Comparison of ENCODE assay signal across 13 mouse cellular contexts in genomic region chr5:23501582-23502316, GRCm38 (mm10).
DNase-seq lines count a peak whose midpoint lies in the region; ATAC-seq and TF ChIP-seq lines count a peak whose summit lies in the region.
"Had no signal": no experiment of that assay in that cellular context is flagged by ENCODE, and none has a peak within 500 bp of the region (broad histone marks: within the 10 kb centered on the region; RNA-seq: fewer than 3 reads in every experiment).

No protein-coding gene starts in this region.

- H3K4me2 ChIP-seq in forebrain, embryonic 12.5 days, result no peak overlapping the region
- H3K4me2 ChIP-seq in forebrain, embryonic 13.5 days, result no peak overlapping the region
- H3K4me2 ChIP-seq in kidney, embryonic 16.5 days (replicated peaks; ENCODE audit: low read depth, low read length), result no peak overlapping the region
- H3K4me2 ChIP-seq: lung, embryonic 14.5 days; neural tube, embryonic 13.5 days had no signal

- peak; percentile 51; the same call in 1 of the 2 replicates for ATAC-seq in forebrain, embryonic 12.5 days (ENCODE audit: low FRiP score)
- ATAC-seq in forebrain, embryonic 13.5 days, result no peak; the same call in 1 of the 2 replicates
- ATAC-seq in kidney, embryonic 16.5 days (ENCODE audit: low FRiP score, low TSS enrichment), result 0 out of 2 replicates have a peak, but pooled peaks have one; percentile 19

- H3K9ac ChIP-seq in forebrain, embryonic 12.5 days, result no peak overlapping the region
- no peak overlapping the region for H3K9ac ChIP-seq in forebrain, embryonic 13.5 days
- no peak overlapping the region for H3K9ac ChIP-seq in kidney, embryonic 16.5 days (replicated peaks; ENCODE audit: low read length)
- H3K9ac ChIP-seq: lung, embryonic 14.5 days; neural tube, embryonic 13.5 days had no signal

- DNase-seq in kidney, adult 2 months, result no peak
- DNase-seq in right cerebral cortex, adult 2 months (ENCODE audit: low spot score in 2 of 2), result peak; percentile 62 to 70
- no peak for DNase-seq in right cerebral cortex, postnatal 4 days
- peak; percentile 47 to 49 for DNase-seq in right cerebral cortex, postnatal 36 days (ENCODE audit: low spot score in 2 of 2)
- no peak for DNase-seq in ovary, postnatal 10 days (ENCODE audit: low spot score)
- DNase-seq: cerebellum, adult 8-10 months; kidney, postnatal 10 days; lung, embryonic 14.5 days; thymus, postnatal 4 days had no signal

- 87% methylated on average over 13 of the region's 13 CpGs for WGBS in forebrain, embryonic 12.5 days
- WGBS in forebrain, embryonic 13.5 days, result 84% methylated on average over 13 of the region's 13 CpGs
- 79% methylated on average over 13 of the region's 13 CpGs for WGBS in kidney, embryonic 16.5 days
- 78% methylated on average over 13 of the region's 13 CpGs for WGBS in kidney, adult 2 months

- H3K4me1 ChIP-seq in forebrain, embryonic 12.5 days, result no peaks in the 10 kb centered on the region
- no peaks in the 10 kb centered on the region for H3K4me1 ChIP-seq in forebrain, embryonic 13.5 days
- H3K4me1 ChIP-seq in kidney, embryonic 16.5 days (ENCODE audit: insufficient read depth, low read length), result no peaks in the 10 kb centered on the region
- H3K4me1 ChIP-seq in kidney, adult 2 months (ENCODE audit: control insufficient read depth, insufficient read depth, low read length), result no peaks in the 10 kb centered on the region
- H3K4me1 ChIP-seq: neural tube, embryonic 13.5 days had no signal

- H3K4me3 ChIP-seq in forebrain, embryonic 12.5 days (replicated peaks), result no peak overlapping the region
- H3K4me3 ChIP-seq in forebrain, embryonic 13.5 days, result no peak overlapping the region
- H3K4me3 ChIP-seq in kidney, embryonic 16.5 days (ENCODE audit: low read length), result no peak overlapping the region
- no peak overlapping the region for H3K4me3 ChIP-seq in kidney, adult 2 months (ENCODE audit: insufficient read depth, low read depth, low read length)
- H3K4me3 ChIP-seq: neural tube, embryonic 13.5 days had no signal

- H3K9me3 ChIP-seq in forebrain, embryonic 12.5 days, result no peaks in the 10 kb centered on the region
- H3K9me3 ChIP-seq in forebrain, embryonic 13.5 days (replicated peaks), result no peaks in the 10 kb centered on the region
- H3K9me3 ChIP-seq in kidney, embryonic 16.5 days (ENCODE audit: low read length), result no peaks in the 10 kb centered on the region
- H3K9me3 ChIP-seq: neural tube, embryonic 13.5 days had no signal

- TF ChIP-seq CTCF in kidney, adult 2 months (conservative IDR thresholded peaks at IDR 0.05; ENCODE audit: insufficient read depth, insufficient read length, low read depth, low read length), result no peak

- TF ChIP-seq POLR2A in kidney, adult 2 months (IDR thresholded peaks at IDR 0.05; ENCODE audit: low read depth, low read length), result no peak

- H3K27ac ChIP-seq in forebrain, embryonic 12.5 days, result no peak overlapping the region
- H3K27ac ChIP-seq in forebrain, embryonic 13.5 days, result no peak overlapping the region
- no peak overlapping the region for H3K27ac ChIP-seq in kidney, embryonic 16.5 days (ENCODE audit: low read length)
- no peak overlapping the region for H3K27ac ChIP-seq in kidney, adult 2 months (ENCODE audit: insufficient read depth, low read depth, low read length)
- H3K27ac ChIP-seq: neural tube, embryonic 13.5 days had no signal

- H3K27me3 ChIP-seq in forebrain, embryonic 12.5 days, result no peaks in the 10 kb centered on the region
- H3K27me3 ChIP-seq in forebrain, embryonic 13.5 days, result no peaks in the 10 kb centered on the region
- no peaks in the 10 kb centered on the region for H3K27me3 ChIP-seq in kidney, embryonic 16.5 days (ENCODE audit: insufficient read depth, low read length)
- no peaks in the 10 kb centered on the region for H3K27me3 ChIP-seq in kidney, adult 2 months (replicated peaks; ENCODE audit: control insufficient read depth, insufficient read depth, low read length)
- H3K27me3 ChIP-seq: neural tube, embryonic 13.5 days had no signal

- H3K36me3 ChIP-seq in forebrain, embryonic 12.5 days (replicated peaks), result peaks cover 81% of the 10 kb centered on the region
- peaks cover 71% of the 10 kb centered on the region for H3K36me3 ChIP-seq in forebrain, embryonic 13.5 days (ENCODE audit: poor library complexity, severe bottlenecking)
- peaks cover 52% of the 10 kb centered on the region for H3K36me3 ChIP-seq in kidney, embryonic 16.5 days (ENCODE audit: insufficient read depth, low read length)
- peaks cover 25% of the 10 kb centered on the region for H3K36me3 ChIP-seq in kidney, adult 2 months (ENCODE audit: control insufficient read depth, insufficient read depth, low read length)

Comparison
In these comparisons a context has a peak if more than half of its experiments do, and no peak if none do; other contexts are left out.
1. DNase-seq: peak in right cerebral cortex, adult 2 months (2 of 2) and right cerebral cortex, postnatal 36 days (2 of 2); none in kidney, adult 2 months (single experiment), right cerebral cortex, postnatal 4 days (single experiment) and ovary, postnatal 10 days (single experiment).